Mouse (Mus musculus): ENCODE measurements around the gene Zkscan16. TPM values are rescaled to one million over a fixed set of nuclear protein-coding genes. Genes with fewer than 3 reads are reported as not detected.

Zkscan16 gene
- polyA plus RNA-seq, 1 experiment from 2014 or later = 0.74 TPM

DNA sequence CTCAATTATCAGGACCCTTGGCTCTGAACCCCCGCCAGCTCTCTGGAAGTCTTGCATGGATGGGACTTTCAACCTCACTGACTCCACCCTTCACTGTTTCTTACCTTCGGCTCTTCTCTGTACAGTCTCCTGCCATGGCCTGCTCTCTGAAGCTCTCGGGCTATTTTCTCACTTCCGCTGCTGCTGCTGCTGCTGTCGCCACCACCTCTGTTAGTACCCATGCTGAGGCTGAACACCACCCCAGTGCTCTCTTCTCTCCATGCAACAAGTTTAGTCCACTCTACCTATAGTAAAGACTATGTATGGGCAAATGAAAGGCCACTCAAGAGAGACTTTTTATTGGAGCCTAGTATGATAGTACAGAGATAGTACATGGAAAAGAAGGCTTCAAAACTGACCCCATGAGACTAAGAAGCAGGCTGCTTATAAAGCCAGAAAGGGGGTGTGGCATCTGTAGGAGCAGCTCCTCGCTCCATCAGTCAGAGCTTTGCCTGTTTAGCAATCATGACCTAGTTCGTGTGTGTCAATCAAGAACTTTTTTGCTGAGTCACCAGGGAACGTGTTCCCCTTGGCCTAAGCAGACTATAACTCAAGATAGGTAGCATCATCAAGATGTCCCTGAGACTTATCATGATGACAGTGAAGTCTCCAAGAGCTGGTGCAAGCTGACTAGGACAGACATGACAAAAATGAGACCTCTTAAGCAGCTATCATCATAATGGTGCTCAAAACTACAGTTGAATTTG, 28.2 kb upstream of the Zkscan16 start:
- Histone ChIP-seq H3K4me3 (no peak overlapping the region), H3K27ac (no peak overlapping the region), H3K4me2 (no peak overlapping the region), H3K36me3 (no peaks in the 10 kb centered on the region), H3K27me3 (no peaks in the 10 kb centered on the region), H3K9ac (no peak overlapping the region), H3K9me3 (no peaks in the 10 kb centered on the region), H3K4me1 (peaks cover 7% of the 10 kb centered on the region)
- no peak for ATAC-seq (ENCODE audit: insufficient number of reproducible peaks, low FRiP score, low TSS enrichment, low read depth)
- WGBS = 71% methylated on average over 8 of the region's 8 CpGs

DNA sequence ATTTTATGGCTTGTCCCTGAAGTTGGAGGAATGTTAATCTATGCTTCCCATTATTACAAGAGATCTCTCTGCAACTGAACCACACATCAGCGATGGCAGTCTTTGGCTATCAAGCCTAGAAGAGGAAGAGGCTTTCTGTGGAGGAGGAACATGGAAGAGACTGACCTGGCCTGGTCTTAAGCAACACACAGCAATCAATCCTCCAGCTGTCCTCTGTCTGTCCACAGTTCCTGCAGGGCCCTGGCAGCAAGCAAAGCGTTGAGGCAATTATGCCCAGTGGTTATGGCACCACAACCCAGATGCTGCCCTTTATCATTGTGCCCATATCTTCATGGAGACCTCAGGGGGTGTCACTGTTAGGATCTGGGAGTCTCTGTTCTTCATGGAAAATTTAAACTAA, 19.5 kb upstream of the Zkscan16 start:
- Histone ChIP-seq H3K4me2 (no peak overlapping the region), H3K4me1 (no peaks in the 10 kb centered on the region), H3K27ac (no peak overlapping the region), H3K4me3 (no peak overlapping the region), H3K9ac (no peak overlapping the region), H3K27me3 (no peaks in the 10 kb centered on the region), H3K36me3 (no peaks in the 10 kb centered on the region), H3K9me3 (no peaks in the 10 kb centered on the region)
- 68% methylated on average over 2 of the region's 2 CpGs for WGBS
- ATAC-seq (ENCODE audit: insufficient number of reproducible peaks, low FRiP score, low TSS enrichment, low read depth) = no peak

DNA sequence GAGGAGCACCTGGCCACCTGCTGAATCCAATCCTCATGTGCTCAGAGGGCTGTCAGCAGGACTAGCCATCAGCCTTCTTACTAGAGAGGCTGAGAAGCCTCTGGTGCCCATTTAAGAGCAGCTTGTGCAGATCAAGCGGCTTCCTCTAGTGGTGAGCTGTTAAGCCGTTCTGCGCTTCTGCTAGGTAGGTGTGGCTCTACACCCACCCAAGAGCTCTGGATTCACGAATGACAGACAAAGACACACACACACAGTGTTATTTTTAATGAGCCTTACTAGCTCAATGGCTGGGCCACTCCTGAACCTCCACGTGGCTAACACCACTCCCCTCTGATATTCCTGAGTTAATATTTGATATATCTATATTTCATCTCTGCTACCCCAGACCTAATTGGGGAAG, 17.8 kb upstream of the Zkscan16 start:
- WGBS = 24% methylated on average over 5 of the region's 5 CpGs
- Histone ChIP-seq H3K4me2 (no peak overlapping the region), H3K27me3 (no peaks in the 10 kb centered on the region), H3K4me3 (no peak overlapping the region), H3K4me1 (no peaks in the 10 kb centered on the region), H3K9me3 (no peaks in the 10 kb centered on the region), H3K36me3 (no peaks in the 10 kb centered on the region), H3K27ac (no peak overlapping the region), H3K9ac (no peak overlapping the region)
- ATAC-seq (ENCODE audit: insufficient number of reproducible peaks, low FRiP score, low TSS enrichment, low read depth) = no peak

DNA sequence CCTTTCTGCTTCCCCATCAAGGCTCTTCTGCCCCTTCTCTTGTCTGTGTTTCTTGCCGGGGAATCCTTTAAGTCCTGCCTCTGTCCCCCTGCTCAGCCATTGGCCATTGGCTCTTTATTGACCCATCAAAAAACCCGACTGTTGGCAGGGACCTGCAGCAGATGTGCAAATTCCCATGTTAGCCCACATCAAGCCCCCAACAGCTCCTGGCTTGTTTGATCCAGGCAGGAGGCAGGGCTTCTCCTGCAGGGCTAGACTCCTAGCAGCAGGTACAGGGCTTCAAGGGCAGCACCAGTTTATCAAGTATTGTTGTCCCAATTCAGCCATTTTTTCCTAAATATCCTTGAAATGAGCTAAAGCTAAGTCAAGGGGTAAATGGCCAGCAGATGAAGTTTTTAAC, 17.3 kb upstream of the Zkscan16 start:
- Histone ChIP-seq H3K27ac (no peak overlapping the region), H3K4me1 (no peaks in the 10 kb centered on the region), H3K4me3 (no peak overlapping the region), H3K9ac (no peak overlapping the region), H3K9me3 (no peaks in the 10 kb centered on the region), H3K36me3 (no peaks in the 10 kb centered on the region), H3K4me2 (no peak overlapping the region), H3K27me3 (no peaks in the 10 kb centered on the region)
- WGBS = 15% methylated on average over 2 of the region's 2 CpGs
- ATAC-seq (ENCODE audit: insufficient number of reproducible peaks, low FRiP score, low TSS enrichment, low read depth) = no peak

DNA sequence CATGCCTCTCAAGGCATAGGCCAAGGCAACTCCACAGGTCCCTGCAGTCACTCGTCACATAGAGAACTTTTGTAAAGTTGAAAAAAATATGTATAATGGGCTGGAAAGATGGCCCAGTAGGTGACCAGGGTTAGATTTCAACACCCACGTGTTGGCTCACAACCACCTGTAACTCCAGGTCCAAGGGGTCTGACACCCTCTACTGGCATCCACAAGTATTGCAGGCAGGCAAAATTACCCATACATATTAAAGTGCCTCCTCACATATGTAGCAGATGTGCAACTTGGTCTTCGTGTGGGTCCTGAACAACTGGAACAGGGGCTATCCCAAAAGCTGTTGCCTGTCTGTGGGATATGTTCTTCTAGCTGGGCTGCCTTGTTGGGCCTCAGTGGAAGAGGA, 15.8 kb upstream of the Zkscan16 start:
- Histone ChIP-seq H3K27me3 (no peaks in the 10 kb centered on the region), H3K36me3 (no peaks in the 10 kb centered on the region), H3K27ac (no peak overlapping the region), H3K9me3 (no peaks in the 10 kb centered on the region), H3K4me3 (no peak overlapping the region), H3K9ac (no peak overlapping the region), H3K4me1 (no peaks in the 10 kb centered on the region), H3K4me2 (no peak overlapping the region)
- ATAC-seq (ENCODE audit: insufficient number of reproducible peaks, low FRiP score, low TSS enrichment, low read depth) = no peak
- WGBS = 64% methylated on average over 3 of the region's 3 CpGs

DNA sequence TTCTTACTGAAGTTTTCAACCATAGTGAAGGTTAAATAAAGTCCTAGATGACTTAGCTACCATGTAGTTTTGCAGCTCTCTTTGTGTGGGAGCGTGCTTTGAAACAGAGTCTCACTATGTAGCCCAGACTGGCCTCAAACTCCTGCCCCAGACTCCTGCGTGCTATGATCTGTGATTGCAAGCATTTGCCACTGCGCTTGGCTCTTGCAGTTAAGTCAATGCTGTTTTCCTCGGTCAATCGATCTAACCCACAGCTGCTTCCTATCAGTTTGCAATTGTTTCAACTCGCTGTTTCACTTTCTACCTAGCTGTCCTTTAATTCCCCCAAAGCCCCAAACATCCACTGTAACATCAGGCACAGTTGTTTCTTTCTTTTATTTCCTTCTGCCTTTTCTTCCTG, 10.9 kb upstream of the Zkscan16 start:
- Histone ChIP-seq H3K9me3 (no peaks in the 10 kb centered on the region), H3K4me2 (no peak overlapping the region), H3K36me3 (no peaks in the 10 kb centered on the region), H3K27ac (no peak overlapping the region), H3K27me3 (no peaks in the 10 kb centered on the region), H3K9ac (no peak overlapping the region), H3K4me1 (0 out of 2 replicates have a peak, but pooled peaks cover 2% of the 10 kb centered on the region), H3K4me3 (no peak overlapping the region)
- no peak for ATAC-seq (ENCODE audit: insufficient number of reproducible peaks, low FRiP score, low TSS enrichment, low read depth)
- WGBS = 66% methylated on average over 6 of the region's 6 CpGs

DNA sequence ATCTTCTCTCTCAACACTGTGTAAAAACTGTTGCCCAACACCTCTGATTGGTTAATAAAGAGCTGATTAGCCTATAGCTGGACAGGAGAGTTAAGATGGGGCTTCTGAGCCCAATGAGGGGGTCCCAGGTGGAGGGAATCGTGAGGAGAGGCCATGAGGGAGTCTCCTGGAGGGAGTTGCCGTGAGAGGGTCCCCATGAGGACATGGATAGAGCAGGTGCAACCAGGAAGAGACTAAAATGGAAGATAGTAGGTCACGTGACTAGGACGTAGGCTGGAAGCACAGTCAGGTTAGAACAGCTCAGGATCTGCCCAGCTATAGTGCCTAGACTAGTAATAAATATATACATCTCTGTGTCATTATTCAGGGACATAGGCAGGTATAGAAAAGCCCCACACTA, 9.1 kb upstream of the Zkscan16 start:
- WGBS = 78% methylated on average over 4 of the region's 4 CpGs
- H3K9ac ChIP-seq = no peak overlapping the region
- no peak overlapping the region for H3K4me2 ChIP-seq
- H3K9me3 ChIP-seq = no peaks in the 10 kb centered on the region
- ATAC-seq (ENCODE audit: insufficient number of reproducible peaks, low FRiP score, low TSS enrichment, low read depth) = no peak
- no peaks in the 10 kb centered on the region for H3K36me3 ChIP-seq
- no peak overlapping the region for H3K4me3 ChIP-seq
- H3K27ac ChIP-seq = no peak overlapping the region
- H3K4me1 ChIP-seq = 0 out of 2 replicates have a peak, but pooled peaks cover 2% of the 10 kb centered on the region
- H3K27me3 ChIP-seq = no peaks in the 10 kb centered on the region

DNA sequence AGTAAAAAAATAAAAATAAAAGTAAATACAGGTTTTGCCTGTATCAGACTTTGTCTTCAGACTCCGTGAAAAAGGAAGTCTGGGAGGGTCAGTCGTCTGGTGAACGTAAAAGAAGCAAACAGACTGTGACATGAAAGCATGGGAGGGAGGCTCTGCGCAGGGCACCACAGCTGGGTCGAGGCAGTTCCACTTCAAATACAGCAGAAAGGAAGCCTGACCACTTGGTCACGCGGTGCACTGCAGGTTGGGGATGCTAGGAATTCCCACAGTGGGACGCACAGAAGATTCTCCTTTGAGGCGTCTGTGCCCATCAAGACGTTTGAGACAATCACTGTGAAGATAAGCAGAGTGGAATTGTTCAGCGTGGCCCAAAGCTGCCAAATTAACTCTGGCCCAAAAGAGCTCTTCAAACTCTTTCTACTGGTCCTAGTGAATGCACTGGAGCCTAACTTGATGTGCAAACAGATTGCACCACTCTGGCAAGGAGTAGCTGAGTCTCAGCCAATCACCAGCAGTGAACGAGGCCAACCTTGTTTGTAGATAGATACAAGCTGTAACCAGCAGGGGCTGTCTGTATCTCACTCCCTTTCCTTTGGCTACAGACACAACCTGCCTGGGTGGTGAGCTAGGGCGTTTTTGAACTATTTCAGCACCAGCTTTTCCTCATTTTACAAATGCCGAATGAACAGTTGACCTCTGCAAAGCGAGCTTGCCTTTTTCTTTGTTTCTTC, 8.5 kb upstream of the Zkscan16 start:
- Histone ChIP-seq H3K4me1 (0 out of 2 replicates have a peak, but pooled peaks cover 2% of the 10 kb centered on the region), H3K4me2 (no peak overlapping the region), H3K9me3 (no peaks in the 10 kb centered on the region), H3K27me3 (no peaks in the 10 kb centered on the region), H3K27ac (no peak overlapping the region), H3K4me3 (no peak overlapping the region), H3K36me3 (no peaks in the 10 kb centered on the region), H3K9ac (no peak overlapping the region)
- 39% methylated on average over 15 of the region's 15 CpGs for WGBS
- no peak for ATAC-seq (ENCODE audit: insufficient number of reproducible peaks, low FRiP score, low TSS enrichment, low read depth)

DNA sequence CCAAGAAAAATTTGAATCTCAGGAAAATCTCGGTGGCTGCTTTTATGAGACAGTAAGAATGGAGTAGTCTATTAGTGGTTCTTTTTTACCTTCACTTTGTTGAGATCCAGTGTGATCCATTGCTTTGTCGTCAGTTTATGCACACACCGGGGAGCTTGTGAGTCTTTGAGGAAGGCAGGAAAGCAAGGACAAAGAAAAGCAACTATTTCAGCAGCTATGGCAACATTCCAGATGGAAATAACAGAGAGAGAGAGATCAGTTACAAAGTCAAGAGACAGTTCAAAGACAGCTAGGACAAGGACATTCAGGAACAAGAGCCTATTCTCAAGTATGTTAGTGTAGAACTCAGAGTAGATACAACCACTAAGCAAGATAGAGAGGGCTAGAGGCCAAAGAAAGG, 7.6 kb upstream of the Zkscan16 start:
- Histone ChIP-seq H3K27ac (no peak overlapping the region), H3K9me3 (no peaks in the 10 kb centered on the region), H3K9ac (no peak overlapping the region), H3K4me1 (0 out of 2 replicates have a peak, but pooled peaks cover 2% of the 10 kb centered on the region), H3K27me3 (no peaks in the 10 kb centered on the region), H3K36me3 (no peaks in the 10 kb centered on the region), H3K4me3 (no peak overlapping the region), H3K4me2 (no peak overlapping the region)
- no peak for ATAC-seq (ENCODE audit: insufficient number of reproducible peaks, low FRiP score, low TSS enrichment, low read depth)
- 57% methylated on average over 3 of the region's 3 CpGs for WGBS

DNA sequence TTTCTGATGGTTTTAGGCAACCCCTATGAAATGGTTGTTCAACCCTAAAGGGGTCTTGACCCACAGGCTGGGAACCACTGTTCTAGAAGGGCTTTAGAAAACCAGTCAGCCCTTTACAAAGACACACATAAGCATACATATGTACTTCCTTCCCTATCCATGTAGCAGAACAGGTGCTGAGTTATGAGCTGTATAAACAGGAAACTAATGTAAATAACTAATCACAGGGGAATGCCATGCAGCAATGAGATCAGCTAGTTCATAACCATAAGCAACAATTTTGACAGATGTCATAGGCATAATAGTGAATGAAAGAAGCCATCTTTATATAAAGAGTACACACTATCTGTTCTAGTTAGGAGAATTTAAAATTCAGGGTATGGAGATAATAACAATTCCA, 1.8 kb upstream of the Zkscan16 start:
- no peak overlapping the region for H3K4me2 ChIP-seq
- H3K27ac ChIP-seq = no peak overlapping the region

DNA sequence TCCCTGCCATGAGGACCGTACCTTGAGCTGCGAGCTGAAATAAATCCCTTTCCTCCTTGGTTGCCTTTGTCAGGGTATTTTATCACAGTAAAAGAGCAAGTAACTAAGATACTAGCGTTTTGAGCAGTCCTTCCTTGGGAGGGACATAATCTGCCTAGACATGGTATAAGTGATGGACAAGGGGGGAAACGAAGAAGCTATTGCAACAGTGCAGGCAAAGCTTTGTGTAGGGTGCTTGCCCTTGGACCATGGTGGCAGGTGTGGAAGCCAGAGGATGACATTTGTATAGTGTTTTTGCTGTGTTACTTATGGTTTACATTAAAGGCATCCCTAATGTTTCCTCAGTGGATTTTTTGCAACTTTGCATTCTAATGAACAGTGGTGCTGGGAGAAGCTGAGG, 486 bp upstream of the Zkscan16 start:
- H3K27me3 ChIP-seq = no peaks in the 10 kb centered on the region
- peak overlapping the region; percentile 52; the same call in 1 of the 2 replicates for H3K9ac ChIP-seq
- peak overlapping the region; percentile 61; the same call in 1 of the 2 replicates for H3K27ac ChIP-seq
- peak overlapping the region; percentile 79 for H3K4me3 ChIP-seq
- ATAC-seq (ENCODE audit: insufficient number of reproducible peaks, low FRiP score, low TSS enrichment, low read depth) = no peak
- peak overlapping the region; percentile 82 for H3K4me2 ChIP-seq
- no peaks in the 10 kb centered on the region for H3K9me3 ChIP-seq
- WGBS = 76% methylated on average over 4 of the region's 4 CpGs
- peaks cover 10% of the 10 kb centered on the region; the same call in 1 of the 2 replicates for H3K4me1 ChIP-seq
- H3K36me3 ChIP-seq = no peaks in the 10 kb centered on the region

More for the DNA sequence above, 1.8 kb upstream of the Zkscan16 start:
- Histone ChIP-seq H3K4me3 (no peak overlapping the region), H3K9ac (no peak overlapping the region), H3K27me3 (no peaks in the 10 kb centered on the region), H3K4me1 (peaks cover 10% of the 10 kb centered on the region; the same call in 1 of the 2 replicates), H3K36me3 (no peaks in the 10 kb centered on the region), H3K9me3 (no peaks in the 10 kb centered on the region)
- no peak for ATAC-seq (ENCODE audit: insufficient number of reproducible peaks, low FRiP score, low TSS enrichment, low read depth)

DNA sequence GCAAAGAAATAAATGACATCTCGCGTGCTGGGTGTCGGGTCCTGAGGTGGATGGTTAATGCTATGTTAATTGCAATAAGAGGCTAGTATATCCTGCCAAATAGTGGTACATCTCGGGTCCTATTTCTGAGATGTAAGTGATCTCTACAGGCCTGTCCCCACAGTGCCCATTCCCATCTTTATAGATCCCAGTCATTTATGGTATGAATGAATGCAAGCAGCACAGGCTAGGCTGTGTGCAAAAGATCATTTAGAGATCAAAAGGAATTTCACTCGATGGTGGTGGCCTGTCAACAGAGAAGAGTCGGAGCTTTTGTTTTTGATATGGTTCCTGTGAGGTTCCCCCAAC, 752 bp downstream of the Zkscan16 start:
- Histone ChIP-seq H3K27ac (no peak overlapping the region), H3K36me3 (no peaks in the 10 kb centered on the region), H3K9me3 (no peaks in the 10 kb centered on the region), H3K4me2 (peak overlapping the region; percentile 82), H3K9ac (no peak overlapping the region), H3K27me3 (no peaks in the 10 kb centered on the region), H3K4me3 (peak overlapping the region; percentile 79), H3K4me1 (peaks cover 10% of the 10 kb centered on the region; the same call in 1 of the 2 replicates)
- ATAC-seq (ENCODE audit: insufficient number of reproducible peaks, low FRiP score, low TSS enrichment, low read depth) = no peak
- 10% methylated on average over 6 of the region's 6 CpGs for WGBS

Data from limb, embryonic 15.5 days (tissue).